Mouse (Mus musculus): ENCODE results near the gene Dlg1.

DNA sequence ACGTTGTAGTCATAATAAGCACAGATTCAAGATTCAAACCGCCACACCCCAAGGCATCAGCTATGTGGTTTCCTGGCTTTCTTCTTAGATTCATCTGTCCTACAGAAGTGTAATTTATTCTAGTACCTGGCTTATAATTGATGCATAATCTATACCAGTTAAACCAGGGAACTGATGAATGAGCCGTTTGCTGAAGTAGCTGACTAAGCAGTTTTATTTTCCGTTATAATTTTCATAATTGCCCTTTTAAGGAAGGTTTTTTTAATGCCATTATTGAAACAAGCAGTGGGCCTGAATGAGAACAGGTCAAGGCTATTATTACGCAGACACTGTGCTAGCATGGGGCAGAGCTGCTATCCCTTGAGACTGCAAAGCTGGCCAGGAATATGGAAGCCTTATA, 9.6 kb upstream of the Dlg1 start:
- TF ChIP-seq CTCF (IDR thresholded peaks at IDR 0.05; ENCODE audit: low read depth, low read length): no peak
- no peak for TF ChIP-seq TAL1 (conservative IDR thresholded peaks at IDR 0.05; ENCODE audit: low read depth, low read length)
- TF ChIP-seq GATA2 (IDR thresholded peaks at IDR 0.05; ENCODE audit: borderline replicate concordance, low read depth, low read length): no peak
